Mouse (Mus musculus) midbrain, embryonic 16.5 days (tissue): ENCODE measurements around the gene St3gal6. TPM values are rescaled to one million over a fixed set of nuclear protein-coding genes. Genes with fewer than 3 reads are reported as not detected.

Source experiments
- ATAC-seq: fragments of 200-750 bp; cut with Nextera tagmentation; 2 replicates; pipeline ENCODE4 v1.8.0; 2017; ENCODE audit warnings: moderate TSS enrichment
- H3K27ac ChIP-seq: fragments of 300-500 bp; sonication (generic); 2 replicates; pipeline ENCODE4 v1.5.1; 2014; ENCODE audit warnings: mild to moderate bottlenecking, low read length, mixed read lengths
- H3K27me3 ChIP-seq: fragments of 300-500 bp; sonication (generic); 2 replicates; pipeline ENCODE4 v1.6.1; 2014; ENCODE audit warnings: low read depth, low read length, mixed read lengths; ENCODE audit not compliant: control insufficient read depth, insufficient read depth
- H3K36me3 ChIP-seq: fragments of 300-500 bp; sonication (generic); 2 replicates; pipeline ENCODE4 v1.6.1; 2014; ENCODE audit warnings: mild to moderate bottlenecking, low read length, moderate library complexity, mixed read lengths; ENCODE audit not compliant: control insufficient read depth, insufficient read depth
- H3K4me1 ChIP-seq: fragments of 300-500 bp; sonication (generic); 2 replicates; pipeline ENCODE4 v1.6.1; 2014; ENCODE audit warnings: mild to moderate bottlenecking, low read length, mixed read lengths; ENCODE audit not compliant: control insufficient read depth, insufficient read depth
- H3K4me2 ChIP-seq: fragments of 300-500 bp; sonication (generic); 2 replicates; pipeline ENCODE4 v1.6.1; 2014; ENCODE audit warnings: mild to moderate bottlenecking, low read length, mixed read lengths
- H3K4me3 ChIP-seq: fragments of 300-500 bp; sonication (generic); 2 replicates; pipeline ENCODE4 v1.5.1; 2014; ENCODE audit warnings: low read depth, mild to moderate bottlenecking, low read length, moderate library complexity, mixed read lengths
- H3K9ac ChIP-seq: fragments of 300-500 bp; sonication (generic); 2 replicates; pipeline ENCODE4 v1.6.1; 2014; ENCODE audit warnings: low read depth, low read length, mixed read lengths
- H3K9me3 ChIP-seq: fragments of 300-500 bp; sonication (generic); replicated peaks from 2 replicates; pipeline ENCODE4 v1.6.1; 2014; ENCODE audit warnings: mild to moderate bottlenecking, low read length, mixed read lengths; ENCODE audit not compliant: control insufficient read depth, poor library complexity, severe bottlenecking
- WGBS: fragments of 180-500 bp; shearing (Covaris S2); extraction: QIAGEN DNeasy Blood & Tissue Kit; methylation state at CpG from one replicate; pipeline ENCODE4 v1.1.7; 2014; 5-methylcytosine and 5-hydroxymethylcytosine counted together
- polyA plus RNA-seq: library from polyadenylated mRNA; unstranded; fragments of >200 nt; fragmentation: Nextera tagmentation; extraction: Ambion mirVana; gene quantifications from 2 replicates; pipeline ENCODE4 v1.2.1, GENCODE M21; 2015

The St3gal6 gene
- polyA plus RNA-seq, 1 experiment from 2014 or later = 12.6 TPM

GRCm38 (mm10) chr16:58525832-58526231 is 1.8 kb upstream of the St3gal6 start:
- no peak for ATAC-seq
- no peak overlapping the region for H3K27ac ChIP-seq
- peaks cover 6% of the 10 kb centered on the region for H3K4me1 ChIP-seq
- no peaks in the 10 kb centered on the region for H3K36me3 ChIP-seq
- H3K9ac ChIP-seq = no peak overlapping the region
- no peak overlapping the region for H3K4me3 ChIP-seq
- H3K9me3 ChIP-seq = peaks cover 4% of the 10 kb centered on the region; the same call in 1 of the 2 replicates
- no peaks in the 10 kb centered on the region; the same call in 1 of the 2 replicates for H3K27me3 ChIP-seq
- H3K4me2 ChIP-seq = no peak overlapping the region

DNA sequence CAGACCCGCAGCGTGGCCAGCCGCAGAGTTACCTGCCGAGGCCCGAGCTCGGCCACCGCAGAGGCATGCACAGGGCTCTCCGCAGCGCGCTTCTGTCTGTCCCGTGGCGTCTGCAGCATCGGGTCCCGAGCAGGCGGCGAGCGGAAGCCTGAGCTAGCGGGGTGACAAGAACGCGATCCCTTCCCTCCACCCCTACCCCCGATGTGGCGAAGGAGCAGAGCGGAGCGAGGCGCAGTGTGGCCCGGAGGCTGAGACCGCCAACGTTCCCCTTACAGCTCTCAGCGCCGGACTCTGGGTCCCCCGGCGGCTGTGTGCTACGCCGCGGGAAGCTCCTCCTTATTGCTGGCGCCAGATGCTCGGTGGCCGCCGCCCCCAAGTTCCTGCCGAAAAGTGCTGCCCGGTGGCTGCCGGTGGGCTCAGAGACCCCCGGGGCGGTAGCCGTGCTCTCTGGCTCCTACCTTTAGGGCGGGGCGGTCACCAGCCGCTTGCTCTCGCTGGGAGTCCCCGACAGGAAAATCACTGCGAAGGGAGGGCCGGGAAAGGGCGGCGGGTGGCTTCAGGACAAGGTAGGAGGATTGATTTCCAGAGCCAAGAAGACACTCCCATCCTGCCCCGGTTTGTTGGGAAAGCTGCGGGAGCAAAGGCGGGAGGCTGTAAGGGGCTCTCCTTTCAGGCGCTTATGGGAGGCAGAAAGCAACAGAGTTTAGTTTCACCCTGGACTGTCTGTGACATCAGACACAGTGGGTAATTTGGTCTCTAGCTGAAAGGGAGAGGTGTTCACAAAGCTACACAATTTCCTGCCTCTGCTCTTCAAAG is 791 bp downstream of the St3gal6 start:
- Histone ChIP-seq H3K9ac (peak overlapping the region; percentile 70), H3K4me3 (peak overlapping the region; percentile 87), H3K36me3 (no peaks in the 10 kb centered on the region), H3K27ac (peak overlapping the region; percentile 66), H3K4me1 (peaks cover 6% of the 10 kb centered on the region), H3K4me2 (peak overlapping the region; percentile 88), H3K9me3 (peaks cover 4% of the 10 kb centered on the region; the same call in 1 of the 2 replicates), H3K27me3 (no peaks in the 10 kb centered on the region; the same call in 1 of the 2 replicates)
- under 1% methylated on average over 50 of the region's 58 CpGs for WGBS
- peak; percentile 94 for ATAC-seq

GRCm38 (mm10) chr16:58522677-58523043 is 1.4 kb downstream of the St3gal6 start:
- Histone ChIP-seq H3K27ac (peak overlapping the region; percentile 66), H3K36me3 (no peaks in the 10 kb centered on the region), H3K9ac (peak overlapping the region; percentile 70), H3K27me3 (no peaks in the 10 kb centered on the region; the same call in 1 of the 2 replicates), H3K9me3 (peaks cover 4% of the 10 kb centered on the region; the same call in 1 of the 2 replicates), H3K4me1 (peaks cover 6% of the 10 kb centered on the region), H3K4me3 (peak overlapping the region; percentile 87), H3K4me2 (peak overlapping the region; percentile 88)
- ATAC-seq = peak; percentile 74
- WGBS = 0% methylated on average over 16 of the region's 16 CpGs

- WGBS = 37% methylated on average over 7 of the region's 7 CpGs
These were observed 2.1 kb downstream of the St3gal6 start for GRCm38 (mm10) chr16:58521900-58522299.

GRCm38 (mm10) chr16:58521182-58521581 is 2.9 kb downstream of the St3gal6 start:
- ATAC-seq = no peak
- H3K4me3 ChIP-seq = no peak overlapping the region

More at GRCm38 (mm10) chr16:58521900-58522299, 2.1 kb downstream of the St3gal6 start:
- Histone ChIP-seq H3K27ac (no peak overlapping the region), H3K27me3 (no peaks in the 10 kb centered on the region; the same call in 1 of the 2 replicates), H3K4me3 (peak overlapping the region; percentile 87), H3K36me3 (no peaks in the 10 kb centered on the region), H3K9me3 (peaks cover 4% of the 10 kb centered on the region; the same call in 1 of the 2 replicates), H3K4me1 (peaks cover 6% of the 10 kb centered on the region), H3K9ac (peak overlapping the region; percentile 70; the same call in 1 of the 2 replicates), H3K4me2 (peak overlapping the region; percentile 88)
- ATAC-seq = no peak

GRCm38 (mm10) chr16:58520457-58520856 is 3.6 kb downstream of the St3gal6 start:
- Histone ChIP-seq H3K36me3 (no peaks in the 10 kb centered on the region), H3K4me3 (no peak overlapping the region), H3K4me1 (peaks cover 6% of the 10 kb centered on the region), H3K9ac (no peak overlapping the region), H3K27ac (no peak overlapping the region), H3K4me2 (no peak overlapping the region), H3K9me3 (peaks cover 4% of the 10 kb centered on the region; the same call in 1 of the 2 replicates), H3K27me3 (no peaks in the 10 kb centered on the region; the same call in 1 of the 2 replicates)
- WGBS = 97% methylated on average over 6 of the region's 6 CpGs
- no peak for ATAC-seq

More at GRCm38 (mm10) chr16:58521182-58521581, 2.9 kb downstream of the St3gal6 start:
- 79% methylated on average over 4 of the region's 4 CpGs for WGBS
- H3K9me3 ChIP-seq = peaks cover 4% of the 10 kb centered on the region; the same call in 1 of the 2 replicates
- peaks cover 6% of the 10 kb centered on the region for H3K4me1 ChIP-seq
- H3K27me3 ChIP-seq = no peaks in the 10 kb centered on the region; the same call in 1 of the 2 replicates
- H3K9ac ChIP-seq = no peak overlapping the region
- H3K27ac ChIP-seq = no peak overlapping the region
- peak overlapping the region; percentile 17; the same call in 1 of the 2 replicates for H3K4me2 ChIP-seq
- no peaks in the 10 kb centered on the region for H3K36me3 ChIP-seq

GRCm38 (mm10) chr16:58519650-58520073 is 4.4 kb downstream of the St3gal6 start:
- H3K27ac ChIP-seq = no peak overlapping the region
- WGBS = 70% methylated on average over 11 of the region's 11 CpGs
- 0 out of 2 replicates have a peak overlapping the region, but pooled peaks have one; percentile 1 for H3K4me2 ChIP-seq
- peaks cover 6% of the 10 kb centered on the region for H3K4me1 ChIP-seq
- peaks cover 4% of the 10 kb centered on the region; the same call in 1 of the 2 replicates for H3K9me3 ChIP-seq
- no peak overlapping the region for H3K4me3 ChIP-seq
- no peaks in the 10 kb centered on the region for H3K36me3 ChIP-seq
- no peaks in the 10 kb centered on the region; the same call in 1 of the 2 replicates for H3K27me3 ChIP-seq
- ATAC-seq = no peak
- H3K9ac ChIP-seq = no peak overlapping the region

DNA sequence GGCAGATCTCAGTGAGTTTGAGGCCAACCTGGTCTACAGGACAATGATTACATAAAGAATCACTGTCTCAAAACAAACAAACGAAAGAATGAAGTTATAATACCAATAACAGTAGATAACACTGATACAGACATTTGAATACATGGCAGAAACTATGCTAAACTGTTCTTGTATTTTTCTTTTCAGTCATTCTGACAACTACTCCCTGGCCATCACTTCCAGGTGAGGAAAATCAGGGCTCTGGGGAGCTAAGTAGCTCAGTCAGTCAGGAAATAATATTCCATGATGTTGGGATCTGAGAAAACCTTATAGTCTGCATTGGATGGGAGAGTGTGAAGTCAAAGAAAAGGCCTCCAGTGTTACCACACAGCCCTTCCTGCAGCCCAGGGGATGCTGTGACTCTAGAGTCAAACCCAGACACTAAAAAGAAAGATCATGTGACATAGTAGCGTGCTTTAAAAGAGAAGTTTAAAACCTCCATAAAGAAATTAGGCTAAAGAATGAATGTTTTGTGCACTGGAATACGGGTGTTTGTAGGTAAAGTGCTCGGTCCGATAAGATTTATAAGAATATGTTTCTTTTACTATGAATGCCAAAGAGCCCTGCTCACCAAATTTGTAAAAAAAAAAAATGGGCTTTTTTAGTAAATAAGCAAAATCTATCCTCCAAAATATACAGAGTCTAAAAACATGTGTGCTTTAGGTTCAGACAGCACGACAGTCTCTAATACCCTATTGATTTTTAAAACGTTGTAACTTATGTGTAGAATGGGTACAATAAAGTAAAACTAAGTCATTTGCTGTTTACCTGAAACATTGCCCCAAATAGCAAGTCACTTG is 6.9 kb downstream of the St3gal6 start:
- Histone ChIP-seq H3K27me3 (no peaks in the 10 kb centered on the region; the same call in 1 of the 2 replicates), H3K36me3 (no peaks in the 10 kb centered on the region), H3K4me3 (no peak overlapping the region), H3K27ac (no peak overlapping the region), H3K9me3 (no peaks in the 10 kb centered on the region), H3K9ac (no peak overlapping the region), H3K4me2 (no peak overlapping the region), H3K4me1 (peaks cover 7% of the 10 kb centered on the region)
- no peak for ATAC-seq
- 92% methylated on average over 7 of the region's 7 CpGs for WGBS
